Mouse (Mus musculus) kidney, postnatal 10 days (tissue): Measurements from ENCODE around the gene Kcns3.

Experiments used
- DNase-seq: peaks from one replicate; pipeline ENCODE4 v3.0.0; 2021; ENCODE audit warnings: mixed read lengths

Gene Kcns3

DNA sequence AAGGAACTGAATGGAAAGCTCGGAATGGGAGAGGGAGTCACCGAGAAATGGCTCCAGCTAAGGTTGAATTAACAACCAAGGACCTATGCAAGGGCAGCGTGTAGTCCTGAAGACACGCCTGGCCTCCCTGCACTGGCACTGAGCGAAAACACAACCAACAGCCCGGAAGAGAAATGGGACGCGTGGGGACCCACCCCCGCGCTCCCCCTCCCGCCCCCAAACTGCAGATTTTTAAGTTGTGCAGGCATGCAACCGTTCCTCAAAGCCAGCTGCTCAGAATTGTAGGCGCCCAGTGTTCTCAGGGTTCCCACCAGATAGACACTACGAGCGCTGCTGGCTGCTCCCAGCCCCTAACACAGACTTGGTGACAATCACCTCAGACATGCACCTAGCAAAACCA, at the start of gene Kcns3:
TSS of gene Kcns3 (minus strand) at position 42 of the 400 bp plus-strand sequence.
- no peak for DNase-seq

DNA sequence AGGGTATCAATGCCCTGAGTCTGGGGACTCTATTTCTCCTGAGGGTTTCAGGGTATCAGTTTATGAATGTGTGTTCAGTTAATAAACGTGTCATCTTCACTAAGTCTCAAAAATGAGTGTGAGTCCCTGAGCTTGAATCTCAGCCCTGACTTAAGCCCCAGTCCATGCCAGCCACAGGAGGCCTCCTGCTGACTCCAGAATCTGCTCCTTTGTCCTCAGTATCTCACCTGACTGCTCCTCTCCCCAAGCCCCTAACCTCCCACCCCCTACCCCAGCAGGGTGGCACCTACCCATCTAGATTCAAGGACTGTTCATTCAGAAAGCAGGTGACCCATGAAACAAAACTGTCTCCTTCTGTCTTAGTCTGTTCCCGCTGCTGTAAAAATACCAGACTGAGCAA, 47.7 kb upstream of the Kcns3 start:
- DNase-seq, result no peak

DNA sequence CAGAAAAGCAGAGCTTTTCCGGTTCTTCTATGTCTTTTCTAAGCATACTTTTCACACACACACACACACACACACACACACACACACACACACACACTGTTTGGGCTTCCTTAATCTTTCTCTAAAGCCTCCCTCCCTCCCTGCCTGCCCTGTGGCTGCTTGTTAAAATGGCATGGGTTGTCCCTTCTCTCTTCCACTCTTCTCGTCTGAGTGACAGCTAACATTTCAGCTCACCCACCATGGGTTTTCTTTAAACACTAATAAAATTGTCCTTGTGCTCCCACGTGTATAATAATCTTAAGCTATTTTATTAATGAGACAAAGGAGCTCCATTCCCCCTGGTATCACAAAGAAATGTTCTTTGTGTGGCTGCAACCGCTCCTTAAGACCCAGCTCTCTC, 47.2 kb upstream of the Kcns3 start:
- DNase-seq, result no peak

DNA sequence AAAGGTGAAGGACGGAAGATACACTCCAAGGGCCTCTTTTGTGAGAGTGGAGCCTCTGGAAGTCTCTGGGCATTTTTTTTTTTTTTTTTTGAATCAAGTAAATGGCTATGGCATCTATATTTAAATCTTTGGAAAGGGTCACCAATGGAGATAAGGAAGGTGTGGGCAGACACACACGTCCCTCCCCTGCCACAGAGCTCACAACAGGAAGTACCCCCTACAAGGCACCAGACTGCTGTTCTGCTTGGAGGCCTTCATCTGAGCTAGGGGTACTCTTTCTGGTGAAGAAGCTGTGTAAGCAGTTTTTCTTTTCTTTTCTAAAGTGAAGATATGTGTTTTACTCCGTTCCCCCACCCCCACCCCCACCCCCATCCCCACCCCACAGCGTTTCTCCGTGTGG, 46.0 kb upstream of the Kcns3 start:
- no peak for DNase-seq

DNA sequence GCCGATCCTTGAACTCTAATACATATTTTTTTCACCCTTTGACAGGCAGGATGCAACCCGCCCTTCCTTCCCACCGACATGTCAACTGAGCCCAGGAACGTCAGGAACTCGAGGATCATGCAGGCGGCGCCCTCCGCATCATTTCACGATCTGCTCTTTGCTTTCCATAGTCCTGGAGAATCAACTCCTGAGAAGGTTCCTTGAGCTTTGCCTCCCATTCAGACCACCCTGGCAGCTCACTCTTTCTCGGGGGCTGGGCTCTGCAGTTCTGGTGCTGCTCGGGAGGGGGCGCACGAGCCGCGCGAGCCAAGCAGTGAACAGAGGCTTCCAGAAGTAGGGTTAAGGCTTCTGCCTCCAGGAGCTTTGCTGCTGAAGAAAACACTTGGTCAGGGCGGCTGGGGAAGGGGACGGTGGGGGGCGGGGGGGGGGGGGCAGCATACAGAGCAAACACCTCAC, 45.3 kb upstream of the Kcns3 start:
- DNase-seq, result peak; percentile 85

DNA sequence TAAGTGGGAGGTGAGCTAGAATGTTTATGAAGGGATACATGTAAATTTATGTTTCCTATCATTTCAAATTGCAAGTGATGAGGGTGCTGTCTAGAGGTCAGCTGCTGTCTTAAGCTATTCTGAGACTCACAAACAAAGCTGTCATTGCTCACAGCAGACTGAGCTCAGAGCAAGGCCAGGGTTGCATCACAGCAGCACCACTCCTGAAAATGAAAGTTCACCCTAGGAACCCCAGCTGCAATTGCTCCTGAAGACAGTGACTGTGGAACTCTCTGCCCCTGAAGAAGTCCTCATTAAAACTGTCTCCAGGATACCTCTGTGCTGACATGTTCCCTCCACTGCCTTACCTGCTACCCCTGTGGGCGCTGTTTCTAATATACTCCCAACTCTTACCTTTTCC, 44.2 kb upstream of the Kcns3 start:
- DNase-seq, result no peak

DNA sequence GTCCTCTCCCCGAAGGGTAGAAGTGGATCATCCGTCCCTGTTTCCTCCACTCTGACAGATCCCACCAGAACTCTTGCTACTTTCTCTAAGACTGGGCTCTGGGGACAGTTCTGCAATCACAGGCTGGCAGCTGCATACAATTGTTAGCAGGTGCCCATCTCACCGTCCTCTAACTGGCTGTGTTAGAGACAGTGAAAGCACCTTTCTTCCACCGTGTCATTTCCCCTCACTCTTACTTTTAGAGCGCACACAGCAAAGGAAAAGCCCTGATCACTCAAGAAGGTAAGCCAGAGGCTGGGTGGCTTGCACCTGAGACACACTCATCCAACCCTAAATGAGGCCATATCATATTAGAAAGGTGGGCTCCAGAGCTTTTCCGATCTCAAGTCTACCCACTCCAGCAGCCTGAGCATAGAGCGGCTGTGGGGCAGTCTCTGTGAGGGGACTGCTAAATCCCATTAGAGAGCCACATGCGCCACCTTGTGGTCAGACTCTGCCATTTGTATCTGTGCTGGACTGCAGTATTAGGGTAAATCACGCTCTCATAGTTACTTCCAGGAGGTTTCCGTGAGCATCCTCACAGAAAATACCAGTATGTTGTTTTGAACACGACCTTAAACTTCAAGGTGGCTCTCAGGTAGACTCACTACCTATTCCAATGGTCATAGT, 27.8 kb upstream of the Kcns3 start:
- peak; percentile 95 for DNase-seq

DNA sequence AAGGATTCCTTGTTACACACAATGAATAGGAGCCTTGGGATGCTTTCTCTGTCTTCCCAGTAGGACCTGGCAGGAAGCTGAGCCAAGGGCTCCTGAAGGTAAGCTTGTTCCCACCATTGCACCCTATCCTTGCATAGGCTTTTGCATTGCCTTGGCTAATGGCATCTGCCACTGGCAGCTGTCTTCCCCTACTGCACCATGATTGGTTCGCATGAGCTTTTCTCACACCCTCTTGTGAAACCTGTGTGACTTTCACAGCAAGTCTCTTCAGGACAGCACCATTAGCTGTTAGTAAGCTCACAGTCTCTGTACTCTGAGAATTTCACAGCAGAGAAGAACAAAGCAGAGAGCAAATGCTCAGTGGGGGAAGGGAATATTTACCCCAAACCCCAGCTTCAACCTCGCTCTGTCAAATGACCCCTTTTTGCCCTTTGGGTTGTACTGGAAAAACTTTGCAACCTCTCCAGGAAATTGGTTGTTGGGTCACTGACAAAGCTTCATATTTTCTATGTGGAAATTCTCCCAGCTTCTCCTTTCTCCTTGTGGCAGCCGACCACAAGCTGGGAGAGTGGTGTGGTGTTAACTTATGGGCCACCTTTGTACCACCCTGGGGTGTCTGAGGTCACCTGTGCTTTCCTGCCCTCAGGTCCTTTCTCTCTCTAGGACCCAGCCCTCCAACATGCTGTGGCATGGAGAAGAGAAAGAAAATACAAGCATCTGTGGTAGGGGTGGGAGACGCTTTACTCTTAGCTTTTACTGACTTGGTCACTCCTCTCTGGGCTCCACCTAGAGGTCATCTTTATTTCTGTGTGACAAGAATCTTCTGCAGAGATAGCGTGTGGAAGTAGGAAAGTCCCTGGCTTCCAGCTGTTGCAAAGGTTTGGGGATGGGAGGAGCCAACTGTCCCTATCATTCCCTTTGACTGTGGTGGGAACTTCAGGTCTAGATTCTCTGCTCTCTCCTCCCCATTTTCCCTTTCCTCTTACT, 26.8 kb upstream of the Kcns3 start:
- peak; percentile 22 for DNase-seq

DNA sequence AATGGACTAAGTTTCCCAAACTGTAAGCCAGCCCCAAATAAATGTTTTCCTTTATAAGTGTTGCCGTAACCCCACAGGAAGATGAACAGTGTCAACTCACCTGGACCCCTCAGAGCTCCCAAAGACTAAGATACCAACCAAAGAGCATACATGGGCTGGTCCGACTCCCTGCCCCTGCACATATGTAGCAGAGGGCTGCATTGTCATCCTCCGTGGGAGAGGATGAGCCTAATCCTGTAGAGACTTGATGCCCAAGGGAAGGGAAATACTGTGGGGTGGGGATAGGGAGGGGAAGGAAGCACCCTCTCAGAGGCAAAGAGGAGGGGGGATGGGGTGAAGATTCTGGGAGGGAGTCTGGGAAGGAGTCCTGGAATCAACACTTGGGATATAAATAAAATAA, 7.8 kb upstream of the Kcns3 start:
- DNase-seq, result no peak

DNA sequence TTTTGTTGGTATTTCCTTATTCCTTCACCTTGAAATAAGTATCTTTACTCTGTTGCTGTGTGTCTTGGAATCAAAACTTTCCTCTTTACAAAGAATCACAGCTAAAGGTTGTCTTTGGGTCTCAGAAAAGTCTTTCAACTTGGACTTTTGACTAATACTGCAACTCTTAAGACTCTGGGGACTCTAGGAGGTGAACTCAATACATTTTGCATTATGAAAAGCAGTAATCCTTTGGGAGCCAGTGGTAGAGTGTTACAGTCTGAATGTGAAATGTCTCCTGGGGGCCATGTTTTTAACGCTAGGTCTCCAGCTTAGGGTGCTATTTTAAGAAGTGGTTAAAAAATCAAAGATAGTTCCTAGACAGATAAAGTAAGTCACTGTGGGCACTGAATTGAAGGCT, 4.3 kb upstream of the Kcns3 start:
- DNase-seq, result no peak

DNA sequence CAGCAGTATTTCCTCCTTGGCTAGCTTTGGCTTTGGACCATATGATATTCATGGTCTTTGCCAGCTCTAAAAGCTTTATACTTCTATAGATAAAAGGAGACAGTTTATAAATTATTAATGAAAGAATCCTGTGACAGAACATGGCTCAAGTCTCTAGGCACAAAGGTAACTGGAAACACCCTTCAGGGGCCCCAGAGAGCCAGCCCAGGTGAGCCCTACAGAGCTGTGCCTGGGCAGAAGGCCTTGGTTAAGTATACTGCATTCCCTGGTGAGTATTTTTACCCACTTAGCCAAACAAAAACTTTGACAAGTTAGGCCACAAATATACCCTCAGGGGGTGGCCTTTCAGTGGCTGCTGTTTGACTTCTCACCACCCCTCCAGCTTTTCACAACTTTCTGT, 2.7 kb upstream of the Kcns3 start:
- no peak for DNase-seq

DNA sequence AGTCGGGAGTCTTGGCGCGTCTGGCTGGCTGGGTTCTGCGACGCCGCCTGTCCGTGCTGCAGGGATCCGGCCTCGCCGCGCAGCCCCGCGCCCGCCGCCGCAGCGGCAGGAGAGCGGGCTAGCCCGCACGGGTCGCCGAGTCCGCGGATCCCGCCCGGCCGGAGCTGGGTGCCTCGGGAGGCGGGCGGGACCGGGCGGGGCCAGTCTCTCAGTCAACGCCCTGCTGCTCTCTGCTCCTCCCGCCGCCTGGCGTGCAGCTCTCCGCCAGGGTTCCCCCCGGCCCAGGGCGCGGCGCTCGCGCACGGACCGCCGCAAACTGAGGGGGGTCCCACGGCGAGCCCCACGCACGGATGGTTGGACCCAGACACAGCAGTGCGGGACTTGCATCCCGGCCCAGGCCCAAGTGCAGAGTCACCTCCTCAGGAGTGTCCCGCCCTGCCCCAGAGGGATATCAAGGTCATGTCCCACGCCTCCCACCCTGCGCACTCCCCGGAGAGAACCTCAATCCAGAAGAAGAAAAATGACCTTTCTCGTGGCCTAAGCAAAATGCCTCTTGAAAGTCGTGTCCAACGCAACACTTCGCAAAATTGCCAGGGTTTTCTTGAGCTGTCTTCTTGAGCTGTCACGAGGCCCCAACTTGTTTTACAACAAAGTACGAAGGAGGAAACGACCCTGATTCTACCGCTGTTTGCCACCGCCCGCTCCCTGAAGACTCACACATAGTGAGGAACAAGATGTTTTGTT, 492 bp downstream of the Kcns3 start:
- DNase-seq, result peak; percentile 80

DNA sequence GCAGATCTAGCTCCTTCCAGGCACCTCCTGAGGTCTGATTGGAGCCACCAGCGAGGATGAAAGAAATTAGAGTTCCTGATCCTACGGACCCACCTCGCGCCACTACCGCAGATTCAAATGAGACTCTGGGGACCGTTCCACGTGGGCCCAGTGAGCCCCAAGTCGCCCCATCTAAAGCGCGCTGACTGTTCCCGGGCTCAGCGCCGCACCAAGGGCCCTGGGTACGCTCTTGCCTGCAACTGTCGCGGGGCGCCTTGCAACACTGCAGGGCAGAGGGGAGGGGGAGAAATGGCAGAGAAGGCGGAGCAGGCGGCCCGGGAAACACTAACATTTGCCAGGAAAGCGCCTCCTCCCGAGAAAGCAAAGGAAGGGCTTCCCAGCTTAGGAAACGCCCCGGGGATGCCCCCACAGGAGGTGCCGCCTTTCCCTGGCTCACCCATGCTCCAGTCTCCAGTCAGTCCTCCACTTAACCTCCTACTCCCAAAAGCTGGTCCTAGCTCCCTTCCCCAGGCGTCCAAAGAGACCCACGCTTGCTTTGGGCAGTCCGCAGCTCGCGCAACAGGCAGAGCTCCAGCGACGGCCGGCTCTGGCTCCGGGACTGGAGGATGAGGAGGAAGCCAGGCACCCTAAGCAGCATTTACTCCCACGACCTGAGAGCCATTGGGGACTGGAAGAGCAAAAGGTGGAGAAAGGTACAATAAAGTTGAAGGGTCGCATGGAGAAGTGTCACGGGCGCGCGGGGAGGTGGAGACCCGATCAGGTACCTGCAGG, 1.2 kb downstream of the Kcns3 start:
- DNase-seq, result peak; percentile 70

DNA sequence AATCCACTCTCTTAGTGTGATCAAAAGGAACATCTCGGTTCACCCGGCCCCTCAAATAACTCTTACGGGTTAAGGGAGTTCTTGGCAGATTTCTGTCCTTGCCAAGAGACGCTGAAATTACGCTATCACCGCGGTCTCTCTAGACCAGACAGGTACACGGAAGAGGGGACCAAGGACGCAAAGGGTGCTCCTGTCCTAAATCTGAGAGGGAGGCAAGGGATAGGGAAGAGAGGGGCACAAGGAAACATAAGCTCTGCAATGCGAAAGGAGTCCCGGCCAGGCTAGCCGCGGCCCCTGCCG, 1.8 kb downstream of the Kcns3 start:
- no peak for DNase-seq

DNA sequence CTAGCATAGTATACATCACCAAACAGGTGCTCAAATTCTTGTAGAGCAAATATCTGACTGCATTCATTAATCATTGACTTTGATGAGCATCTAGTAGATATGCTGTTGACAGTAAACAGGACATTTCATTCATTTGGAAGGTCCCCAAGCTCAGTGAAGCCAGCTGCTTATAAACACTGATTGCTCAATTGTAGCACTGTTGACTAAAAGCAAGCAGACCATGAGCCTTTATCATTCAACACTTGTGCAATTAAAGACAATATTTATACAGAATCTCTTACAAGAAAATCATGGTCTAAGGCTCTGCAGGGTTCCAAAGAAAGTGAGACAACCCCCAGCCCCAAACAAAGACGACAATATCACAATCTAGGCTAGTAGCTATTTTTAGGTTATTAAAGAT, 6.0 kb downstream of the Kcns3 start:
- DNase-seq, result no peak

DNA sequence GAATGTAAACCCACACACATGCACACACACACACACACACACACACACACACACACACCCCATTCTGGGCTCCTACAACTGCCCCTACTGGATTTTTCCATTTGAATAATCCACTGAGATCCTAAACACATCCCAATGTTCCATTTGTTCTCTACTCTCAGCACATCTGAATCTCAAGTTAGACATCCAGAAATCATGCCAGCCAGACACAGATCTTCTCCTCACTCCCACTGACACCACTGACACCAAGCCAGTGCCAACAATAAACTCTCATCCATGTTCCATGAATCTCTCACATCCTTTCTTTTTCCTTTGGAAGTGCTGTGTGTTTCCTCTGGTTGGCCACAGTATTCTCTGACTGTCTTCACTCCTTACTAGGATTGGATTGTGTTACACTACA, 18.4 kb downstream of the Kcns3 start:
- DNase-seq, result no peak

DNA sequence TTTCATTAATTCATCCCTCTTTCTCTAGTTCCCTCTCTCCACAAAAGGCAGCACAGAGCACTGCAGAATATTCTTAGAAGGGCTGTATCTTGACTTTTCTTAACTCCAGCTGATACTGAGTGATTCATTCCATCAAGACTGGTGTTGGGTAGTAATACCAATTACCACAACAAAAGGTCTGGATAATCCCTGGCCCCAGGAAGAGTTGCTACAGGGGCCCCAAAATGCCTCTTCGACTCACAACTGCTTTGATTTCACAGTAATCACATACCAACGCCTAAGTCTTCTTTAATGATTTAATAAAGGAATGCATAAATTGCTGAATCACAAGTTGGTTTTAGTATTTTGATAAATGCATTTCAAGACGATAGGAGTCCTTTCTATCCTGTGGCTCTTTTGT, 21.7 kb downstream of the Kcns3 start:
- no peak for DNase-seq

DNA sequence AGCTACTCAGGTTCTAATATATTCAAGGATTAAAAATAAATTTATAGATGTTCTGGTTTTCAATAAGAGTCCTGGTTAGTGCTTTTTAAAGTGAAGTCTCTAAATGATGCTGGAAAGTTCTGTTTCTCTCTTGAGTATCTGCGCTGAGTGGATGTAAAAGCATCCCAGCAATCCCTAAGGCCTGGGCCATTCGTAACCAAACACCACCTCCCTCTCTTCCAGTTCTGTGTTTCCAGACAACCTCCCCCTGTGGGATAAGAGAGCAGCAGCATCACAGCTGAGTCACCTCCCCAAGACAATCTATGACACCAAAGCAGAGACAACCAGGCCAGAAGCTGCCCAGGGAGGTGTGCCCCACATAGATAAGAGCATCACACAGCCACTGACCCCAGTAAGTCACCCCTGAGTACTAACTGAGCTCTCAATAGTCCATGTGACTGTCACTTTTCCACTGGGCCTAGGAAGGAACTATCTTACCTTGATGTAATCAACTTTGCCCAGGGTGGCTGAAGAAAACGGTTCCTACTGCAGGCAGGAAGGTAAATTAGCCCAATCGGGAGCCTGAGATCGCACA, 24.6 kb downstream of the Kcns3 start:
- no peak for DNase-seq

DNA sequence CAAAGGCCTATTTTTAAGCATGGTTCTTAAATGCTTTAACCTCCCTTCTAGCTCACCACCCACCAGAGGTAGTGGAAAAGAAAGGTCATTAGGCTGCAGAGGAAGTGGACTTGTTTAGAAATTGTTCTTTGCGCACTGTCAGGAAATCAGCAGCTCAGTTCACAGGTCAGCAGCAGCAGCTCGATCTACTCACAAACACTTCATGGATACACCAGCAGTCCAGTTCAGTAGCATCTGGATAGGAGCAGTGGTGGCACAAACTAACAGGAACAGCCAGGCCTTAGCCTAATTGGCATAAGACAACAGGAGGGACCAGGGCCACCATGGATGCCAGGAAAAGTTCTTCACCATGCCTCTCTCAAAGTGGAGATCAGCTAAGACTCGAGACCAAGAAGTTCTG, 49.3 kb downstream of the Kcns3 start:
- DNase-seq, result no peak

DNA sequence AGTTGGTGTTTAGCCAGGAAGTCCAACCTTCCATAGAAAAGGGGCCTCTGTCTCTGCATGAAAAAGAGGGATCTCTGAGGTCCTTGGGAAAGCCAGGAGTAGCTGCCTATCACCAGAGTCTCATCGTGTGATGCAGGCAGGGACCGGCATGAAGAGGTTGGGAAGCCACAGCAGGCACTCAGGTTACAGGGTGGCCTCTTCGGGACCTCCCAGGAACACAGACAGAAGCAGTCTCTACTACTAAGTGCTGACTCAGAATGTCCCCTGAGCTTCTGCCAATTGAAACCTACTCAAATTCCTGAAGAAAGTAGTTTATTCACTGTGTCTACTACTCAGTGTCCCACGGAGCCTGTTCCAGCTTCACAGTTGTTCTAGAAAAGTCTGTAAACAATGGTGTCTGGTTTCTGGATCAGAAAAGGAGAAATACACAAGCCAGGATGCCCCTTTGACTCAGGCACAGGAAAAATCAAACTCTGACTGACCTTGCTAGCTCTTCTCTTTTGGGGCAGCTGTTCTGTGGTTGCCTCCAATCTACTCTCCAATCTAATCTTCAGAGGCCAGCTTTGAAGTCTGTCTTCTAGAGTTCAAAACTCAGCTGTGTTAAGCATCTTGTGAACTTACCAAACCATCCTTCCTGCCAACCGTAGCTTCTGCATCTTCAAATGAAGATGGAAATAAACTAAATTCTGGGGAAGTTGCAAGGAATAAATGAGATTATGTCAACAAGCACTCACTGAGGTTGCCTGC, 62.1 kb downstream of the Kcns3 start:
- DNase-seq, result no peak

DNA sequence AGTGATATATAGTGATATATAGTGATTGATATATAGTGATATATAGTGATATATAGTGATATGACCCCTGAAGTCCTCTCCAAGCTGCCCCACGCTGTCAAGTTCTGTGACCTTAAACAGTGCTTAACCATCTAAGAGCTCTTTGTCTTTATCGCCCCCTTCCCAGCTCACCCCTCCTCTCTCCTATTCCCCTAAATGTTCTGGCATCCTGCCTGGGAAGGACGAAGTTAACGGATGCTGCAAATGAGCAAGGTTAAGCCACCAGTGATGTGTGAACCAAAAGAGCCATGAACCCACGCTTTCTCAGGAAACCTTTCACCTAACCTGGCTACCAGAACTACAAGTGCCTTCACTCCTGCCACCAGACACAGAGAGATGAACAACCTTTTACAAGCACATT, 64.0 kb downstream of the Kcns3 start:
- DNase-seq, result no peak

DNA sequence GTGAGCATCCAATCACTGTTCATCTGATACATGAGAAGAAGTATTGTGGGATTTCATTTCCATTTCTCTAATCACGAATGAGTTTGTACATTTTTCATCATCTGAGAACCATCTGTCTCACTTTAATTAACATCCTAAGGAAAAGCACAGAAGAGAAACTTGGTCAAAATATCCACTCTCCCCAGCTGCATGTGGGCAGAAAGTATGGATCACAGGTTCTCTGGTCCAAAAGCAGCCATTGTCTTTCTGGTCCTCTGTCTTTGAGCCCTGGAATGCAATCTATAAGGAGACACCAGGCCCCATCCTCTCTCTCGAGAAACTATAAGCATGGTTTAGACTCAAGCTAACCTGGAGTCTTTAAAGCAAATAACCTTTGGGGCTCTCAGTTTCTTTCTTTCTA, 79.8 kb downstream of the Kcns3 start:
- no peak for DNase-seq
